Mouse (Mus musculus) heart, adult 2 months (tissue): Measurements from ENCODE around the gene Rrp9. TPM values are rescaled to one million over a fixed set of nuclear protein-coding genes. Genes with fewer than 3 reads are reported as not detected.

Source experiments
- DNase-seq, 2 experiments: peaks; one replicate each; pipeline ENCODE4 v3.0.0; 2021
- H3K27ac ChIP-seq: fragments of 200-600 bp; 2 replicates; pipeline ENCODE4 v1.8.1; 2022
- H3K27me3 ChIP-seq: fragments of 200-500 bp; 2 replicates; pipeline ENCODE4 v1.6.1; 2012; ENCODE audit warnings: mild to moderate bottlenecking, low read length, inconsistent platforms, mixed read lengths; ENCODE audit not compliant: control insufficient read depth, insufficient read depth
- H3K36me3 ChIP-seq: fragments of 200-500 bp; 2 replicates; pipeline ENCODE4 v1.6.1; 2012; ENCODE audit warnings: low read length, inconsistent platforms; ENCODE audit not compliant: control insufficient read depth, insufficient read depth
- H3K4me1 ChIP-seq: fragments of 200-500 bp; 2 replicates; pipeline ENCODE4 v1.6.1; 2011; ENCODE audit warnings: low read length; ENCODE audit not compliant: control insufficient read depth, insufficient read depth
- H3K4me3 ChIP-seq: fragments of 200-600 bp; 2 replicates; pipeline ENCODE4 v1.8.1; 2022
- H3K79me2 ChIP-seq: fragments of 200-500 bp; replicated peaks from 2 replicates; pipeline ENCODE4 v1.6.1; 2012; ENCODE audit warnings: mild to moderate bottlenecking, inconsistent platforms, low read length, moderate library complexity, mixed read lengths; ENCODE audit not compliant: control insufficient read depth, insufficient read depth
- H3K9ac ChIP-seq: fragments of 200-500 bp; 2 replicates; pipeline ENCODE4 v1.6.1; 2012; ENCODE audit warnings: low read depth, mild to moderate bottlenecking, control low read depth, inconsistent platforms, low read length, mixed read lengths
- CTCF ChIP-seq: fragments of 200-600 bp; IDR thresholded peaks from 2 replicates; pipeline ENCODE4 v1.8.1; 2022; ENCODE audit warnings: antibody characterized with exemption, mild to moderate bottlenecking, moderate library complexity
- EP300 ChIP-seq: fragments of 200-500 bp; IDR thresholded peaks from 2 replicates; pipeline ENCODE4 v1.6.1; 2011; ENCODE audit warnings: low read depth, low read length, control low read depth; ENCODE audit not compliant: insufficient read depth
- POLR2A ChIP-seq: fragments of 200-500 bp; IDR thresholded peaks from 2 replicates; pipeline ENCODE4 v1.6.1; 2011; ENCODE audit warnings: mild to moderate bottlenecking, low read depth, low read length, control low read depth; ENCODE audit not compliant: insufficient read depth
- WGBS: fragments of 180-500 bp; shearing (Covaris S2); methylation state at CpG from one replicate; pipeline ENCODE4 v1.1.7; 2018; 5-methylcytosine and 5-hydroxymethylcytosine counted together
- intact Hi-C: fragments of 180-260 bp; cut with DNase I; formaldehyde crosslinking; loops from one replicate; pipeline ENCODE4 v1.15.1; 2025
- polyA plus RNA-seq: library from polyadenylated mRNA; depleted of rRNA; stranded (reverse); fragments of >200 nt; gene quantifications from 2 replicates; pipeline ENCODE4 v1.2.3, GENCODE M21; 2012
- total RNA-seq, 2 experiments: library from RNA; stranded (reverse); gene quantifications; 2 replicates each; pipeline ENCODE4 v1.2.3; 2021

Gene Rrp9
- total and polyA plus RNA-seq, 3 experiments = 18.9 to 23.4 (median 21.0) TPM

DNA sequence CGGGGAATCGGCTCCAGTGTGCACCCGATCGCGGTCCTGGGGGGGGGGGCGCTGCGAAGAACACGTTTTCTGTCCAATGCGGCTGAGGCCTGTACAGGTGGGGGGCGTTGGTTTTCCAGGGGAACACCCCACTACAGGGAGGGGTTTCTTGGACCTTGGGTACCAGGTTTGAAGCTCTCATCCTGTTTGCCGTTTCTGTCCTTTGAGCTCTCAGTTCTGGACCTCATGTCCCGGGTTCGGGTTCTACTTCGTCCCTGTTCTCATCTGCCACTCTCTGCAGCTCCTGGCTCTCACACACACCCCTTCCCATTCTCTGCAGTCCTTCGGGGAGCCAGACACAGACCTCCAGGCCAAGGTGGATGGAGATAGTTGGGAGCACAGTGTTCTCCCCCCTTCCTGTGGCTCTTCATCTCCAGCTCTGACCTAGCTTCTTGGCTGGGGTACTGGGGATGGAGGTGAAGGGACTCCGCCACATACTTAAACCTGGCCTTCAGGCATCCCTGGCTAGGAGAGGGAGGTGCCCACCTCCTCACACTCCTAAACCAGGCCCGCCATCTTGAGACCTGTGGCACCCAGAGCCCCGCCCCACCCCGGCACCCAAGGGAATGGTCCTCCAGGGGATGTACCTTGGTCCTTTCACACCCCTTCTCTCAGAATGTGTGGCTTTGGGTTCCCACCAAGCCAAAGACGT, 21.5 kb upstream of the Rrp9 start:
- peaks cover 15% of the 10 kb centered on the region for H3K4me1 ChIP-seq
- intact Hi-C loops = no loop called here
- 14% methylated on average over 18 of the region's 20 CpGs for WGBS

DNA sequence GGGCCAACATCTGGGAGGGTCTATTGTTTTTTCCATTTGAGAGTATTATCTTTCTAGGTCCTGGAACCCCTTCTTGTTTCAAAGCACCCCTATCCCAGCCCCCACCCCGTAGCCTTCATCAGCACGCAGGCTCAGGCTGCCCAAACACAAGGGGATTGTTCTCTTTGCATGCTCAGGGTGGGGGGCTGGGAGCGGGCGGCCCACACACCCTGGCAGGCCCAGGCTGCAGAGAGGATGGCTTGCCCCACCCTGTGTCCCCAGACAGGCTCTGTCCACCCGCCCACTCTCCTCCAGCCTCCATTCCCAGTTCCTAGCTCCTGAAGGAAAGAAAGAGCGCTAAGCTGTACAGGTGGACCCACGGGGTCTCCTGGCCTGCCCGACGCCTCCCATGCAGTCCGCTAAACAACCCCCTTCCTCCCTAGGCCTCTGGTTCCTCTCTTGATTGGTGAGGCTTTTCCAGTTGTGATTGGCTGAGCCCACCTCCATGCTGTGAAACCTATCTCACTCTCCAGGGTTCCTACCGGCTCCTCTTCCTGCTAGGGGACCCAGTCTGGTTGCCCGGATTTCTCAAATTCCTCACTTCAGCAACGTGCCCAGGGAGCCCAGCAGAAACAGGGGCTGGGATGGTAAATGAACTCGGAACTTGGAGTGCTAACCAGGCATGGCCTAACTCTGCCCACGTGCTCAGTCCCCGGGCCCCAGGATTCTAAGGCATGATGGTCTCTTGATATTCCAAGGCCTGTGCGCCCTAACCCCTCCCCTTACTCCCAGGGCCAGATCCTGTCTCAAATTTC, 20.7 kb upstream of the Rrp9 start:
- intact Hi-C loops = no loop called here
- TF ChIP-seq EP300 = no peak
- no peak for TF ChIP-seq POLR2A
- no peak for TF ChIP-seq CTCF
- WGBS = 39% methylated on average over 17 of the region's 17 CpGs
- Histone ChIP-seq H3K4me1 (peaks cover 15% of the 10 kb centered on the region), H3K9ac (peak overlapping the region; percentile 13), H3K79me2 (0 out of 2 replicates have a peak, but pooled peaks cover 2% of the 10 kb centered on the region), H3K27me3 (no peaks in the 10 kb centered on the region), H3K36me3 (no peaks in the 10 kb centered on the region), H3K4me3 (peak overlapping the region; percentile 60), H3K27ac (peak overlapping the region; percentile 82)
- no peak for DNase-seq

More for the DNA sequence above, 21.5 kb upstream of the Rrp9 start:
- peak overlapping the region; percentile 82 for H3K27ac ChIP-seq
- peak overlapping the region; percentile 60 for H3K4me3 ChIP-seq
- H3K9ac ChIP-seq = peak overlapping the region; percentile 87
- DNase-seq = peak in 1 of 2 experiments; percentile 46
- H3K36me3 ChIP-seq = no peaks in the 10 kb centered on the region
- H3K79me2 ChIP-seq = no peaks in the 10 kb centered on the region
- no peaks in the 10 kb centered on the region for H3K27me3 ChIP-seq
- TF ChIP-seq EP300 = no peak
- no peak for TF ChIP-seq POLR2A
- TF ChIP-seq CTCF = no peak

DNA sequence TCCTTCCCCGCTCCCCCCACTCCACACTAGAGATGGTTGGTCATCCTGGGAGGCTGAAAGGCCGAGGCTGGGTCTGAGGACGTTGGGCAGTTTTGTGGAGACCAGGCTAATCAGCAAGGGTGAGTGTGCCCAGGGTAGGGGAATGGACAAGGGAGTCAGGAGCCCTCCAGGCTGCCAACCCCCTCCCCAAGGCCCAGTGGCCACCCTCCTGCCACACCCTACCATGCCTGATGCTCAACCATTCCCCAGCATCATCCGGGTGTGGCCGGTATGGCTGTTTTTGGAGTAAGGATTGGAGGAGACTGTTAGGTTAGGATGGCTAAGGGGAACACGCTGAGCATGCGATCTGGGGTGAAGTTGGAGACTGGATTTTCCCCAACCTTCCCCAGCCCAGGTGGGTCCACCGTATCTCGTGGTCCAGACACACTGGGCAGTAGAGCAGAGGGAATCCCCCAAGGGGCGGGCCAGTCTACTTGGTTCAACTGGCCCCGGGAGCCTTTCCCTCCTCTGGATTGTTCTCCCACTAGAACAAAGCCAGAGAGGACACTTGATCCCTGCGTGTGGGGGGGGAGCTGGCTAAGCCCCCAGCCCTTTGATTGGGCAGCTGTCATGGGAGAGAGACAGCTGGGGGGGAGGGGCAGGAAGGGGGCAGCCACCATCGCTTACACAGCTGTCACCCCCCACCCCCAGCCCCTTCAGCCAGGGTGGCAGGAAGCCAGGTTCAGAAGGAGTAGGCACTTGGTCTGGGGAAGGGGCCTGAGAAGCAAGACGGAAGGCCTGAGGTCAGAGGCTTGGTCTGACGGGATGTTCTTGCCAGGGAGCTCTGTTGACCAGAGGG, 19.2 kb upstream of the Rrp9 start:
- Histone ChIP-seq H3K4me1 (peaks cover 10% of the 10 kb centered on the region), H3K27ac (peak overlapping the region; percentile 82), H3K4me3 (no peak overlapping the region), H3K79me2 (0 out of 2 replicates have a peak, but pooled peaks cover 2% of the 10 kb centered on the region), H3K36me3 (no peaks in the 10 kb centered on the region), H3K27me3 (no peaks in the 10 kb centered on the region), H3K9ac (no peak overlapping the region; the same call in 1 of the 2 replicates)
- no peak for DNase-seq
- 64% methylated on average over 15 of the region's 15 CpGs for WGBS
- intact Hi-C loops = no loop called here
- TF ChIP-seq POLR2A = no peak
- TF ChIP-seq CTCF = no peak
- no peak for TF ChIP-seq EP300

DNA sequence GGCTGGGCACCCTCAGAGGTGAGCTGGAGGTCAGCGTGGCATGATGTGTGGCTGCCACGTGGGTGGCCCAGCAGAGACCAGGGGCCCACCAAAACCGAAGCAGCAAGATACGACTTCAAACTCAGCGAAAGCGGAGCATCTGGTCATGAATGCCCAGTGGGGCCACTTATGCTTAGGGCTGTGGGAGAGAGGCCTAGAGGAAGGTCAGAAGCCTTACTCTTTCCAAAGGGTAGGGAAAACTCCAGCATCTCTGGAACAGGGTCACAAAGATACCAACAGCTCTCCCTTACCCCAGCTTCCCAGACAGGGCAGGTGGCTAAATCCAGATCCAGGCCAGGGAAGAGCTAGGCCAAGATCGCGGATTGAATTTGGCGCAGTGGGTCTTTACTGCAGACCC, 18.6 kb upstream of the Rrp9 start:
- WGBS = 76% methylated on average over 9 of the region's 9 CpGs
- Histone ChIP-seq H3K9ac (no peak overlapping the region; the same call in 1 of the 2 replicates), H3K4me3 (no peak overlapping the region), H3K79me2 (0 out of 2 replicates have a peak, but pooled peaks cover 2% of the 10 kb centered on the region), H3K27me3 (no peaks in the 10 kb centered on the region), H3K4me1 (peaks cover 10% of the 10 kb centered on the region), H3K36me3 (no peaks in the 10 kb centered on the region), H3K27ac (peak overlapping the region; percentile 82)
- TF ChIP-seq CTCF (no peak), POLR2A (no peak), EP300 (no peak)
- intact Hi-C loops = no loop called here
- no peak for DNase-seq

DNA sequence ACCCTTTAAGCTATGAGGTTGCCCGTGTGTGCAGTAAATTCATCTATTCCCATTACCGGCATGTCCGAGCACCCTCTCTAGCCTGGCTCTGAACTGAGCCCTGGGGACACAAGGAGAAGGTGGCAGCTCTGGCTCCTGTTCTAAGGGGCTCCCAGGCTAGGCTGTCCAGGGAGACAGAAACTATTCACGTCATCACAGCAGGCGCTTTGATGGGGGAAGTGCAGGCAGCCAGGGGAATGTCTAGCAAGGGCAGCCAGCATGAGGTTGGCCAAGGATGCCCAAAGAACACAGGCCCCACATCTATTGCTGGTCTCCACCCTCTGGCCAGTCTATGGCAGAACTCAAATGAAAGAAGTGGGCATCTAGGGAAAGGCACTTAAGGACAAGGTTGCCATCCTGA, 17.8 kb upstream of the Rrp9 start:
- no peaks in the 10 kb centered on the region for H3K27me3 ChIP-seq
- DNase-seq = peak in 1 of 2 experiments; percentile 77
- no peaks in the 10 kb centered on the region for H3K36me3 ChIP-seq
- TF ChIP-seq CTCF (peak; percentile 12; the same call in 1 of the 2 replicates), POLR2A (peak; percentile 48; the same call in 1 of the 2 replicates), EP300 (0 out of 2 replicates have a peak, but pooled peaks have one; percentile 60)
- 0 out of 2 replicates have a peak, but pooled peaks cover 2% of the 10 kb centered on the region for H3K79me2 ChIP-seq
- H3K9ac ChIP-seq = no peak overlapping the region
- 61% methylated on average over 5 of the region's 5 CpGs for WGBS
- peaks cover 10% of the 10 kb centered on the region for H3K4me1 ChIP-seq
- intact Hi-C loops = no loop called here
- H3K27ac ChIP-seq = peak overlapping the region; percentile 82
- no peak overlapping the region for H3K4me3 ChIP-seq
